Mouse (Mus musculus): ENCODE results near the gene Fgf16.

Gene Fgf16

DNA sequence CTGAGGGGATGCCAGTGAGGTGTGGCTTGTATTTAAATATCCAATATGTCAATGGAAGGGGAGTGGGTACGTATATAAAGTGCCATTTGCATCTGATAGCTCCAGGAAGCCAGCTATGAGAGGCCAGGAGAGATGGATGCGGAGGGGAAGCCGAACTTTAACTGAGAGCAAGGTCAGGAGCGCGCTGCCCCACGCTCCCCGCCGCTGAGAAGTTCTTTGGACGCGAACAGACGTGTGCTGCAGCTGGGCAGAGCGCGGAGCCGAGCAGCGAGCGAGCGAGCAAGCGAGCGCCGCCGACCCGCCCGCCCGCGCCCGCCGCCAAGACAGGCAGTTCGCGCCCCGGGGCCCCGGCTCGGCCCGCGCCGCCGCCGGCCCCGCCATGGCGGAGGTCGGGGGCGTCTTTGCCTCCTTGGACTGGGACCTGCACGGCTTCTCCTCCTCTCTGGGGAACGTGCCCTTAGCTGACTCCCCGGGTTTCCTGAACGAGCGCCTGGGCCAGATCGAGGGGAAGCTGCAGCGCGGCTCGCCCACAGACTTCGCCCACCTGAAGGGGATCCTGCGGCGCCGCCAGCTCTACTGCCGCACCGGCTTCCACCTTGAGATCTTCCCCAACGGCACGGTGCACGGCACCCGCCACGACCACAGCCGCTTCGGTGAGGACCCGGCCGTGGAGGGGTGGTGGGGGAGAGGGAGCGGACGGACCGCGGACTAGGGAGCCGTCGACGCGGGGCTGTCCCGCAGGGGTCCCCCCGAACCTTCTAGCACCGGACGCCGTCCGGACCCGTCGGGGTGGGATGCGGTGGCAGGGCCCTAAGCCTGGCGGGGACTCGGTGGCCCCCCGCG is at the start of gene Fgf16:
Fgf16 (plus strand) TSS at position 118 of the 843 bp plus-strand sequence.
- peak; percentile 4 for DNase-seq

DNA sequence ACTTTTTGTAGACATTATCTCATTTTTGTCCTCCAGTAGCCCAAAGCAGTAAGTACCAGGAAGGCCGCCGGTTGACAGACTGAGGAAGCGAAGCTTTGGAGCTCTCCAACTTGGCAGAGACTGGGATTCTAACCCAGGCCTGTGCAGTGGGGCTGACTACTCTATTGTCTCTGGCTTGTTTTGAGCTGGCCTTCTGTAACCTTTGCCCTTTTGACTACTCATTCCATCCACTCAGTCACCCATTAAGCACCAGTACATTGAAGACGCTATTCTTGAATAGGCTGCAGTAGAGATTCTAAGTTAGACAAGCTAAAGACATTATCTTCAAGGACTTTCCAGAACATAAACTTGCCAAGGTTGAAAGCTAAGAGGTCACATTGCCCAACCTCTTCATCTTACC is 49.3 kb upstream of the Fgf16 start:
- no peak for DNase-seq

DNA sequence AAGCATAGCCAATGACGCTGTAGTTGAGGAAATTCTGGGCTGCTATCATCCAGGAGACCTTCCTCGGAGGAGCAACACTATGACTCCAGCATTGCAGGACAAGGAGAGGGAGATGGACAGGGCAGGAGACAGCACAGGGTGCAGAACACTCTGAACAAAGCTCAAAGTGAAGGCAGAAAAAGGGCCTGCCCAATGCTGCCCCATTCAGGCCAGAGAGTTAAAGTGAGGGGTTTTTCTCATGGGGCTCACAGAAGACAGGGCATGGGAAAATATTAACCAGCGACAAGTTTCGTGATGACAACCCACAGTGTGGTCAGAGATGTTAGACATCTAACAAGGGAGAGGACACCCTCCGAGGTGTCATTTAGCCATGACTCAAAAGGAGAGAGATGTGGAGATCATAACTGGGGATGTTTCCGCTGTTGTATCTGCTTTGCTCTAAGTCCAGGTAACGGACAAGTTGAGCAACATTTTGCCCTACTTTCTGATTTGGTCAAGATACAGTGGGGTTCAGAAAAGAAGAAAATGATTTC is 48.2 kb upstream of the Fgf16 start:
- DNase-seq: no peak

DNA sequence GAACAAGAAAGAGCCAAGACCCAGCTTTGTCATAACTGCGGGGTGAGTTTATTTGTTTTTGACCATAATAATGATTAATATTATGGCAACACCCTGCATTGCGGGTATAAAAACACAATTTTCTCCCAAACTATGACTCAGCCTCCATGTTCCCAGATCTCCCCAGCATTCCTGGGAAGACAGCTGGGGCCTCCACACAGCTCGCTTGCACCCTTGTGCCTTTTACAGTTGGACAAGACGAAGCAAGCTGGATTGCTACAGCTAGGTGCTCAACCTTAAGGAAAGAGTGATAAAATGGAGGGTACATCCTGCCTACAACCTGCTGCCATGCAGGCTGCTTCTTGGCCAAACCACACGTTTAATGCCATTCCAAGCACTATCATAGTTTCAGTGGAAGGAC is 45.7 kb upstream of the Fgf16 start:
- no peak for DNase-seq

DNA sequence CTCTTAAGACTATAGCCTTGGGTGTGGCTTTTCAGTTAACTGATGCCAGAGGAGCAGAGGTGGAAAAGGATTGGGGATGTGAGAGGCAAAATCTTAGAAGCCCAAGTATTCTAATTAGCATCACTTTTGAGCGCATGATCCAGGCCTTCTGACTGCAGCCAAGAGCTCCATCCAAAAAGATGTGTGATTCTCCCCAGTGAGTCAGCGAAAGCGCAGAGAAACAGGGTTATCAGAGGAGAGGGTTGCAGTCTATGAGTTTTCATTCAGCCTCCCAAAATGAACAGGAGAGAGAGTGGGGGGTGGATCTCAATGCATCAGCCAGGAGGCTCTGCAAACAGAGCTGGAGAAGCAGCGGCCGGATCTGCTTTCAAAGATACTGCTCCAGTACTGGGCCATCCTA is 45.1 kb upstream of the Fgf16 start:
- no peak for DNase-seq

DNA sequence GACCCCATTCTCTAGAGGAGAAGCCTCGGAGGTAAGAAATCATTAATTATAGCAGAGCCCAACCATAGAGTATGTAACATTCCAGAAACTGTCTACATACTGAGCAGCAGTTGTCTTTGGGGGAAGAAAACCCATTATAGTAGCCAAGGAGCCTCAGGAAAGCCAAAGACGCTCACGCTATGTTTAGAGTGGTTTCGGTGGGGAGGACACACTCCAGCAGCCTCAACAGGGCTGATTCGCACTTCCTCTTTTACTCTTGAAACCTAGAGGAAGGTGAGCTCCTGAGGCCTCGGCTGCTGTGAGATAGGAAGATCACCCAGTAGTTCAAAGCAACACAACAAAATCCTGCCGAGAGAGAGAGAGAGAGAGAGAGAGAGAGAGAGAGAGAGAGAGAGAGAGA is 39.9 kb upstream of the Fgf16 start:
- no peak for DNase-seq

DNA sequence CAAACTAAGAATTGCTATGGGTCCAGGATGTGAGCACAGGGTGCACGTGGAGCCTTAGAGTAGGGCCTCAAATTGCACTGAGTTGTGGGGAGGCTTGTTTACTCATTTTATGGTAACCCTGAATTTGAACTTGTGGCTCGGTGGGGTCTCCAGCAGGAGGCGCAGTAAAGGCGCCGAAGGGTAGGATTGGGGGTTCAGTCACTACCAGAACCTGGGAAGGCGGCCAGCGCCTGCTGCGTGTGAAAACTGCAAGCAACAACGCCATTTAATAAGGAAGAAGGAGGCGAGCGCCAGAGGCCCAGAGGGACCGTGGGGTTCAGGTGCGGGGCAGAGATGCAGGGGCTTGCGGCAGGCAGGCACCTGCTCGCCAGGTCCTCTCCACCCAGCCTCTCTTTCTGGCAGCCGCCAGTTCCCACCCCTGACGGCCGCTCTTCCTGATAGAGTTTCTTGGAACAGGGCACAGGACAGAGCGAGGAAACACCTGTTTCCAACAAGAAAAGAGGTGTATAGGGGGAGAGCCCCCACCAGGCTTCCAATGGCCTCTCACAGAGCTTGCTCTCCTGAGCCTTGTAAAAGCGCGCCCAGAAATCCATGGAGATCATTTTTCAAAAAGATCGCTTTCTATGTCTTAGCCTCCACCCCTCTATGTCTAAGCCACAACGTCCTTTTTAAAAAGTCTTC is 1.1 kb upstream of the Fgf16 start:
- peak; percentile 30 for DNase-seq

DNA sequence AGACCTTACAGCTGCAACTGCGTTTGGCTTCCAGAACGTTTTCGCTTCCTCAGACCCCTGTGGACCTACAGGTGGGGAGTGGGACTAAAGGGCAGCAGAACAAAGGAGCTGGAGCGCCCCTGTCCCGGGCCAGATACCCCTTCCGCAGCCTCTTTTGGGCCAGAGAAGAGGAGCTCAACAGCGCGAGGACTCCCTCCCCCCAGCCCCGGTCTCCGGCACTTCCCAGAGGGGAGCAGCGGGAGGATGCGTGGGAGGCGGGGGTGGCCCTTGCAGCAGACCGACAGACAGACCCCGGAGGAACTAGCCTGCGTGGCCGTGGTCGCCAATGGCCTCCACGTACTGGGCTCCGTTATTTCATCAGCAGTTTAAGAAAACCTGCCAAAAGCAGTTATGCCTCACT is 467 bp upstream of the Fgf16 start:
- peak; percentile 15 for DNase-seq

DNA sequence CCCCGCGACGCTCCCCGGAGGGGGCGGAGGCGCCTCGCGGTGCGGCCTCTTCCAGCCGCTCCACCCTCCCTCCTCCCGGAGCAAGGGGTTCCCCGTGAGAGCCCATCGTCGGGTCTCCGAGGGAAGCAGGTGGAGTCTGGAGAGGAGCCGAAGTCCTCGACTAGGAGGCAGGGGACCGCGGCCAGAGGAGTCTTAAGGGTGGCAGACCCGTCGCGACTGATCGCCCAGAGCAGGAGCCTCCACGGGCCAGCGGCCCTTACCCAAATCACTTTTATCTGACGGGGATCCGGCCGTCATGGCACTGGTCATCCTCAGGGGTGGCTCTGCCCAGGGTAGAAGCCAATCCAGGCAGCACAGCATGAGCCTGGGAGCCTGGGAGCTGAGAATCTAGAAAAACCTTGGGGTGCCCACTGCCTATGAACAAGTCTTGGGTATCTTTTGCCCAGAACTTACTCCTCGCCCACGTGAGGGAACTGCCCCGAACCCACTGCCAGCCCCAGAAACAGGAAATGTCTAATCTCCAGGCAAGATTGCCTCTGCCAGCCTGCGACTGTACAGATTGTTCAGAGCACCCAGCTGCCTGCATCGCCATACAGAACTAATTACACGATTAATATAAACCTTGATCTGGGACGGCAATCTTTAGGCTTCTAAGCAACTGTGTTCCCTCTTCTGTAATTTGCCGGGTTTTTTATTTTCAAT is 1.1 kb downstream of the Fgf16 start:
- no peak for DNase-seq

DNA sequence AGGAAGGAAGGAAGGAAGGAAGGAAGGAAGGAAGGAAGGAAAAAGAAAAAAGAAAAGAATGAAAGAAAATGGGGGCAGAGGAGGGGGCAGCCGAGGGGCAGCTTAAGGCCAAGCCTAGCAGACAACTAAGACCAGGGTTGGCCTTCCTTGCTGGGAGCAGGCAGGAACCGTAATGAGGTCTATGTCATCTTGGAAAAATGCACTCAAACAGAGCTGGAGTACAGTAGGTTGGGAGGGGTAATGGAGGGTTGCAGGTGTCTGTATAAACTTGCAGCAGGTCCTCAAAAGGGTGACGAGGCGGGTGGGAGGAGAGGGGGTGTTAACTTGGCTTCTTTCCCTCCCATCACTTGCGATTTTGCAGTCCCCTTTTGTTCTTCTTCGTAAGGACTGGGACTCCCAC is 1.9 kb downstream of the Fgf16 start:
- no peak for DNase-seq

DNA sequence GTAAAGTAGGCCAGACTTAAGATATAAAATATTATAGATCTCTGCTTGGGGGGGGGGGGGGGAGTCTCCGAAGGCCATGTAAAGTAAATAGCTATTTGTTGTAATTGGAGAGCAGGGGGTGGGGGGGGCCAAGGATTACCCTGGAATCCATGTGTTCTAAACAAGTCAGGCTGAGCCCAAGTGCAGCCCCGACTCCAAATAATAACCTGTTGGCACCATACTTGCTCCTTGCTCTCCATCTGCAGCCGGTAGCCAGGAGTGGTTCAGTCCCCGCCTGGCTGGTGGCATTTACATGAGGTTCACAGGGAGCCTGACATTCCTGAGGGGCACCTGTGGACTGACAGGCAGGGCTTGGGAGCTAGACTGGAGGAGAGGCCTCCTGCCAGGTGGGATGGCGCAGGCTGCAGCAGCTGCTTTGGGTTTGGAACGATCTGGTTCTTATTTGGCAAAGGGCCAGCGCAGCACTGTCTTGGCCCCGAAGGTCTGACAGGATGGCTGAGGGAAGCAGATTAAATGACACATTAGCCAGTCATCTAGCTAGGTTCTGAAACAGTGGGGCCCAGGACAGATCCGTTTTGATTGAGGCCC is 3.2 kb downstream of the Fgf16 start:
- peak; percentile 12 for DNase-seq

DNA sequence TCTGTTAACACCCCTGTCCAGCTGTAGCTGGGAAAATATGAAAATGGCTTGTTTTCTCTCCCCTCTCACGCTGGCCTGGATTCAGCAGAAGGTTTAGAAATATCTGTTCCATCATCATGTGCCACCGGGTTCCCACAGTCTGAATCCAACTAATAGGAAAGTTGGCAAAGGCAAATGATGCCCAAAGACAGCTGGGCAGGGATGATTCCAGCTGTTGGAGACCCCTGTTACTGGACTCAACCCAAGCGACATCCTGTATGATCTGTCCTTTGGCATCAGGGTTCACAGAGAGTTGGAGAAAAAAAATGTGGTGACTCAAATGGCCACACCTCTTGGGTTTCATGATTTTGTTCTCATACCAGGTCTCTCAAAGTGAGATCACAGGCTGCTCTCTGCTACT is 3.9 kb downstream of the Fgf16 start:
- no peak for DNase-seq

DNA sequence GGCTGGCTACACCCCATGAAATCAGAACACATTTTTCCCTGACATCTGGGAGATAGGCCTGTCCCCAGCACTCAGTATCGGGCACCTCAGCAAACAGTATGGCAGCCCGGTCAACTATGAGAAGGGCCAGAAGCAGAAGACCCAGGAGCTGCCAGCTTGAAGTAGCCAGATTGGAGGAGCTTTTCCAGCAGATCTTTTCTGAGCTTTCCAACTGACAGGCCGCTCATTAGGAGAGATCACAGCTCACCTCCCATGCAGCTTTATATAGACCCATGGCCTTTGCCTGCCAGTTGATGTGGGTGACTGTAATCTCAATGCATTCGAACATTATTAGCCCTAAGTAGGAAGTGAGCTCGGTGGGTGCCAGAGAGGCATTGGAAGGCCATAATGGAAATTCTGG is 9.2 kb downstream of the Fgf16 start:
- DNase-seq: no peak

DNA sequence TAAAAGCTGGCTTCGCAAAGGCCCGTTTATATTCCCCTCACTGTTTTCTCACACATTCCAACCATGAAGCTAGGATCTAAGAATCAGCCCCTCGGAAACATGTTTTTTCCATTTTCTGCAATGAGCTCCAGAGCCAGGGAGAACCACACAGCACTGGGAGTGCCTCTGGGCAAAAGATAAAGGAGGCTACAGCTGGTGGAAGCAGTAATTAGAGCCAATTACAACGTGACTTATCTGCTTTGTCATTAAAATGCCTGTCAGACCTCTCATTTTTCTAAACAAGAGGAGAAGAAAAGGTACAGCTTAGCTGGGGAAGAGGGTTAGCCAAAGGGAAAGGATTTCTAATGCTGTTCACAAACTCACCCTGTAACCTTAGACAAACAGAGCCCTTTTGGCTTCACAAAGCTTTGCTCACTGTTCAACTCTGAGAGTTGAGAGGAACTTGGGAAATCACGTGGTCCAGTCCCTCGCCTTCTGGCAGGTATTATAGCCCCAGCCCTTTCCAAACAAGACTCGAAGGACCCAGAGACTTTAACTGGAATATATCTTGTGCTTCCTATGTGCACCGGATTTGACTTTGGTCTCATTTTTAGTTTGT is 30.8 kb downstream of the Fgf16 start:
- no peak for DNase-seq

DNA sequence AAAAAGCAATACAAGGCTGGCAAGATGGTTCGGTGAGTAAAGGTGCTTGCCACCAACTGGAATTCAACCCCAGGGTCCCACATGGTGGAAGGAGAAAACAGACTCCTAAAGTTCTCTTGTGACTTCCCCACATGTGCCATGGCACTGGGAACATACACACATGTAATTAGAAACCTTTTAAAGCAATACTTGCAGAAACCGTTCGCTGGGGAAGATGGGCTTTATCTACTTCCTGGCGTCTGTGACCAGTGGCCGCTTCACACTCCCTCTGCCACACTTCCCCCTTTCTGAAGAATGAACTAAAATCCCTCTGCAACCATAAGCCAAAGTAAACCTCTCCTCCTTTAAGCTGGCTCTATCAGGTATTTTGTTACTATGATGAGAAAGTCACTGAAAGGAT is 60.4 kb downstream of the Fgf16 start:
- no peak for DNase-seq

Data from cerebellum, adult 9-11 months (tissue).